Mouse (Mus musculus) CD4-positive, CD25-positive, alpha-beta regulatory T cell, adult 4 months (primary cell): Measurements from ENCODE around the gene Olfr648. TPM values are rescaled to one million over a fixed set of nuclear protein-coding genes. Genes with fewer than 3 reads are reported as not detected.
A peak's percentile ranks its signal among the peaks of the same experiment; 100 is the strongest.

ENCODE experiments used
- ATAC-seq: one replicate; pipeline ENCODE4 v1.8.0; 2017
- polyA plus RNA-seq, 2 experiments: library from polyadenylated mRNA; unstranded; fragments of 100-300 nt; shearing (Covaris generic); gene quantifications; one replicate each; pipeline ENCODE4 v1.2.1; 2017

Gene Olfr648
- polyA plus RNA-seq: under 1 TPM; 0.20 to 0.23 TPM

DNA sequence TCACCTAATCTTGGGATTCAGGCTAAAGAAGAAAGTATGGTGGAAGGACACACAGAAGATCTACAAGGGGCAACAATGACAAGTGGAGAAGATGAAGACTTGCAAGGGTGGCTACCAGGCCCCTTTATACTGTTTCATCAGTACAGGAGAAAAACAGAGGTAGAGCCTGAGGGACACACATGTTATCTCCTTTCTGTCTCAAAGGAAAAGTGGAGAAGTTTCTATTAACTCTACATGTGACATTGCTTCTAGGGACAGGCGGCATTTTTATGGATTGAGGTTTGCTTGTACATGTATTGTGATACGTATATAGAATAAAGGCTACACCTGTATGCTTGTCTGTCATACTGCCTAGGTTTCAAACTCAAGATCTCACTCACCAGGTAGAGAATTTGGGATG lies at the start of gene Olfr648:
Olfr648 (minus strand) TSS at position 101 of the 400 bp plus-strand sequence.
- ATAC-seq: no peak

- ATAC-seq: peak; percentile 82
Observed at GRCm38 (mm10) chr7:104231203-104231602, 48.0 kb upstream of the Olfr648 start.

DNA sequence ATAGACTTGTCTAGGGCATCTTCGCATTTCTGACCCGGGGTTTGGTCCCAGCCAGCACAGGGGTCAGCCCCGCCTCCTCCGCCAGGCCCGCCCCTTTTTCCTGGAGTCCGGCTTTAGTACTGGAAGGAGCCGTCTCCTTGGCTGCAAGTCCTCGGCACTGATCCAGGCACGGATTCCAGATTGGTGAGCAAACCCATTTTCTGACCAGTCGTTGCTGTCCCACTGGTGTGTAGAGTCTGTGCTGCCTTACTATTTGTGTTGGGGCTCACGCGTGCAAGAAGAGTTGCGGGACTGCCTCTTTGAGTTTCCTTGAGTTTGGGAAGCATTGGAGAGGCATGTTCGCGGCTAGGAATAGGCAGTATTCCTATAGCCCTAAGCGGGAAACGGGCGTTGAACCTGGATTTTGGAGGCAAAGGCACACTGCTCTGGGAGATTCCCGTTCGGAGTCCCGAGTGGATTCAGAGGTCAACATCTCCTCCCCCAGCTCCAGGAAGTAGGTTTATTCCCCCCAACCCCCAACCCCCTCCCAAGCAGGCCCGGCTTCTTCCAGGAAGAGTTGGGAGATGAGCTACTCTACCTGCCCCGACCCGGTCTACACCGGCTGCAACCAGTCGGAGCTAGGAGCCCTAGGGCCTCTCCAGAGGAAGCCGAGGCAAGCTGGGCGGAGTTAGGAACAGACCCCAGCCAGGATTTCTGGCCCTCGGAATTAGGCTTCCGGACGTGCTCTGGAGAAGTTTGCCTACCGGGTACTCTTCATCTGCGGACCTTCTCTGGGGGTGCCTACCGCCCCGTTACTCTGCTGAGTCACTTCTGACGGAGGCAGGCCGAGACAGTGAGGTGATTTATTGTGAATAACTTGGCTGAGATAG lies 35.7 kb upstream of the Olfr648 start, which contains the start of gene Trim6:
Trim6 (plus strand) TSS at position 93 of the 869 bp plus-strand sequence.
- no peak for ATAC-seq

GRCm38 (mm10) chr7:104217881-104218280 lies 34.7 kb upstream of the Olfr648 start:
- peak; percentile 62 for ATAC-seq

GRCm38 (mm10) chr7:104216011-104216535 lies 32.9 kb upstream of the Olfr648 start:
- ATAC-seq: no peak

DNA sequence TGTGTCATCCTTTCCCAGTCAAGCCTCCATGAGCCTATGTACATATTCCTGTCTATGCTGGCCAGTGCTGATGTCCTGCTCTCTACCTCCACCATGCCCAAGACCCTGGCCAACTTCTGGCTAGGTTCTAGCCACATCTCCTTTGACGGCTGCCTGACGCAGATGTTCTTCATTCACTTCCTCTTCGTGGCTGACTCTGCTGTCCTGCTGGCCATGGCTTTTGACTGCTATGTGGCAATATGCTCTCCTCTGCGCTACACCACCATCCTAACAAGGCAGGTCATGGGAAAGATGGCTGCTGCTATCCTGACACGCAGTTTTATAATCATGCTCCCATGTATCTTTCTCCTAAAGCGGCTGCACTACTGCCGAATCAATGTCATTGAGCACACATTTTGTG lies 23.0 kb upstream of the Olfr648 start:
- no peak for ATAC-seq

DNA sequence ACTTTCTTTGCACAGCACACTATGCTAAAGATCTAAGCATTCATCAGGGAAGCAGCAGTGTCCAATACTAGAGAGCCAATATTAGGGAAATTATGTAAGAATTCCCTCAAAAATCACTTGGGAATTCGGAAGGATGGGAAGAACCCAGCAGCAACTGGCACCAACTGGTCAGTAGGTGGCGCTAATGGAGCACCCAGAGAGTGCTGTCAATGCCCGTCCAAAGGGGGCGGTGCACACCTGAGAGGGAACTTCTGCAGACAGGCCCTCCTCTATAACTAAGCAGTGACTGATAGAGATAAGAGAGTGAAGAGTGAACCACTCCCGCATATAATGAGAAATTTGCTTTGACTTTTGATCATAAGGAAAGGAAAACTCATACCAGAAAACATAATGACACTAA lies 16.6 kb upstream of the Olfr648 start:
- ATAC-seq: peak; percentile 92

DNA sequence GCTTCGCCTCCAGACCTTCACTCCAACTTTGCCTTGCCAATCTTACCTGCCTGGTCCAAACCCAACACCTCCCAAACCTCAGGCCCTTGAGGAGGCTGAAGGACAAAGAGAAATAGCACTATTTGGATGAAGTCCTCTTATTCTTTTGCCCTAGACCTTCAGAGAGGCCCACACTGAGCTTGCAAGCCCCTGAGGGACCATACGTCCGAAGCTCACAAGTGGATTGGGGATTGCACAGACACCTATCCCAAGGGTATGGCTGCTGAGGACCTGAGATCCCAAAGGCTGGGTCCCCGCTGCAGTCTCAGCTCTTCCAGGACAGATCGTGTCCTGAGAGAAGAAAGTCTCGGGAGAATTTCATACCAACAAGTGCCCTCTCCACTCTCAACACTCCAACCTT lies 12.7 kb upstream of the Olfr648 start, which contains the start of gene Olfr649:
Olfr649 (minus strand) TSS at position 101 of the 400 bp plus-strand sequence.
- no peak for ATAC-seq

DNA sequence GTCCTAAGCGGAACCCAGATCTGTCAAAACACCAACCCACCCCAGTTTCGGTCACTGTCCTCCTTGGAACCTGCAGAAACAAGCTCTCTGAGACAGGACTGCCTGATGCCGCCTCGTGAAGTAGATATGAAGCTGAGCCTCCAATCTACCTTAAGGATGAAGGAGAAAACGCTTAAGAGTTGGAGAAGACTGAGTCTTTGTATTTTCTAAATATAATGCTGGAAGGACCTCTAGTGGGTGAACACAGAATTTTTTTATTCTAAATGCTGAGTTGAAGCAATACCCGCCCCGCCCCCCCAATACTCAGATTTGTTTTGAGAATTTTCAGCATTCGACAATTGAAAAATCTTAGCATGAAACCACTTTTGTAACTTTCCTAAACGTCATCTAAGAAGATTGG lies 8.1 kb upstream of the Olfr648 start:
- no peak for ATAC-seq

DNA sequence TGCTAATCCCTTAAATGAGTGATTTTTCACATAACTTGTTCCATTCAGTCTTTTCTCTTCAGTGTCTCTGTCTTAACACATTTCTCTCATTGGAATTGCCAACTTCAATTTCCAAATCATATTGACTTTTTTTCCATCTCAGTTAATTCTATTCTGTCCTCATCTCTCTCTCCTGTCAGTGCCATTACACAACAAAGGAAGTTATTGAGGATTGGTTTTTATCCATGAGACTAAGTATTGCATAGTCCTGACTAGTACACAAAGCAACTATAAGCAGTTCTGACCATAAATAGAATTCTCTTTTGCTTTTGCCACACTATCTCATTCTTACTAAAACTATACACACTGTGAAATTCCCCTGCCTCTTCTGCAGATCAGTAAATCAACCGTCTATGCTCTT lies 4.1 kb downstream of the Olfr648 start:
- no peak for ATAC-seq

DNA sequence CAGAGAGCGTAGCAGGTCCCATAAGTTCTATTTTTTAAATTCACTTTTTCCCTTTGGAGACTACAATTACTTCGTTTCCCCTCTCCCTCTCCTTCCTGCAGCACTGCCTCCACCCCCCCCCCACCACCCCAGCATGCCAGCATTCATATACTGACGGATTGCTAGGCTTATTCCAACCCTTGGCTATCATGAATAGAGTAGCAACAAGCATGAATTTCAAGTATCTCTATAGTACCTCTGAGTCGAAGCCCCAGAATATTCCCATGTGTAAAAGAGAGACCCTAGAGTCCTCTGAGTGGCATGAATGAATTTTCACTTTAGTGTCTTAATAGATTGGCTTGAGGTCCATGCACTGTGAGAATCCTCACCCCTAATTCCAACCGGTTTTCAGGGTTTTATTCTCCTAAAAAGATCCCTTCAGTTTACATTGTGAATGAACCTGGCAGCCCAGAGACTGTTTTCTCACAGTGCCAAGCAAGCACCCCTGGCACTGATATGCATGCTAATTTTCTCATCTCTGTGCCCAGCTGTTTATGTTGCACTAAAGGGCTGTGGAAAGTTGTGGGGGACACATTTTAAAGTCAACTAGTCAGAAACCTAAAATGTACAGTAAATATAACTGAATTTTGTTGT lies 4.7 kb downstream of the Olfr648 start:
- no peak for ATAC-seq

- no peak for ATAC-seq
Observed at GRCm38 (mm10) chr7:104175085-104175484, 8.1 kb downstream of the Olfr648 start.

DNA sequence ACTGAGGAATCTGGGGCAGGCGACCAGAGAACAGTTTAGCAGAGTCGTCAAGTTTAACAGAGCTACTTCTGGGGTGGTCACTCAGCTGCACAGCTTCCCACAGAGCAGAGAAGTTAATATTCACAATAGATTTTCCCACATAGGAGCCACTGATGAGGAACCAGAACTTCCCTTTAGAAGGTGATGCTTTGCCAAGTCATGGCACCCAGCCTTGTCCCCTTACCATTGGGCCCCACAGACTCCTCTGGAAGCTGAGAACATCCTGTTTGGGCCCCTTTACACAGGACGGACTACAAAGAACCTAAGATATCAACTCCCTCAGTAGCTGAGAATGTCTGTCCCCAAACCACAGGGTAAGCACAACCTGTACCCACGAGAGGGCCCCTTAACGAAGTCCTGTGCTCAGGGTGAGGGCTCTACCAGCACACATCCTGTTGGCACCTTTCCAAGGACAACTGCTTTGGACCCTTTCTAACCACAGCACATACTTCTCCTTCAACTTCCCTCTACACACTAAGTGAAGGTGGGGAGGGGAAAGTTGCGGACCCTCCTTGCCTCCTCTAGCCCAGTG lies 13.5 kb downstream of the Olfr648 start:
- ATAC-seq: peak; percentile 76

- no peak for ATAC-seq
Observed at GRCm38 (mm10) chr7:104167105-104167504, 16.1 kb downstream of the Olfr648 start.

- ATAC-seq: no peak
Observed at GRCm38 (mm10) chr7:104150456-104150855, 32.7 kb downstream of the Olfr648 start, which contains the start of gene Ubqlnl. Gene Ubqlnl, minus strand, starts transcription at chr7:104150556.

DNA sequence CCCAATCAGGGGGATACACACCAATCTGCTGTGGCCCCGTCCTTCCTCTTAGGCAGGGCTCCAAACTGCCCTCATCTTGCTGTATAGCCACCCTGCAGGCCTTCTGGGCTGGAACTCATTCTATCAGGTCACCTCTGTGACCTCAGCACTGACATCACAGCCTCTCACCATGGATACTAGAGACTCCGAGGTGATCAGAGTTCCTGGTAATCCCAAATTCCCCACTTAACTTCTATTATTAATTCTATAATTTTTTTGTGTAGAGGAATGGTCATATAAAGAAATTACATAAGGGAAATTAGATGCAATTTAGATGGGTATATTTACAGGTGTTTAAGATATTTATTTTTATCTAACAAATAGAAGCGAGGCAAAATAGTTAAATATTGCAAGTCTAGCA lies 40.0 kb downstream of the Olfr648 start, which contains the start of gene Ubqln3:
Ubqln3 (minus strand) TSS at position 101 of the 400 bp plus-strand sequence.
- no peak for ATAC-seq

DNA sequence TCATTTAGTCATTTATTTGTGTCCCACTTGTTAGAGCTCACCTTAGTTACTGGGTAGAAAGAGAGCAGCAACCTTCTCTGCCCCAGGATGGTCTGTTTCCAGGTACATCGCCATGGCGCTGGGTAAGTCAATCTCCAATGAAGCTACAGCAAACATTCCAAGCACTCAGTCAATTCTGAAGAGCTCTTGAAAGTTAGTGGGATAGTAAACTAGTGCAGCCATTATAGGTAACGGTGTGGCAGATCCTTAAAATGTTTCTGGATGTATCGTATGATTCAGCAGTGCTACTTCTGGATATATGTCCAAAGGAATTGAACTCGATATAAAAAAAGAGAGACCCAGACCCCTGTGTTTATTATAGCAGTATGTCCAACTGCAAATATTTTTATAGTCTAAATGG lies 45.9 kb downstream of the Olfr648 start, which contains the start of gene Olfr643:
Olfr643 (minus strand) TSS at position 101 of the 400 bp plus-strand sequence.
- no peak for ATAC-seq

- ATAC-seq: no peak
Observed at GRCm38 (mm10) chr7:104129726-104130125, 53.5 kb downstream of the Olfr648 start, which contains the start of gene Ubqln5. Gene Ubqln5, minus strand, starts transcription at chr7:104129826.
